Mouse (Mus musculus) monocyte, adult 5-6 weeks (primary cell): ENCODE results near the gene Spsb3. TPM values are rescaled to one million over a fixed set of nuclear protein-coding genes. Genes with fewer than 3 reads are reported as not detected.

Source experiments
- ATAC-seq: fragments of 153-309, 156-312 bp; replicated peaks from 2 replicates; pipeline ENCODE4 v1.8.0; 2017; ENCODE audit warnings: mild to moderate bottlenecking; ENCODE audit not compliant: low TSS enrichment, insufficient number of reproducible peaks, severe bottlenecking, poor library complexity, low FRiP score
- total RNA-seq: library from RNA; stranded (forward); fragments of 200-1000, 200-491, 200-594 nt; gene quantifications from 3 replicates; pipeline ENCODE4 v1.2.3, GENCODE M21; 2017

Gene Spsb3
- total RNA-seq, 1 experiment from 2014 or later = 25.9 TPM

DNA sequence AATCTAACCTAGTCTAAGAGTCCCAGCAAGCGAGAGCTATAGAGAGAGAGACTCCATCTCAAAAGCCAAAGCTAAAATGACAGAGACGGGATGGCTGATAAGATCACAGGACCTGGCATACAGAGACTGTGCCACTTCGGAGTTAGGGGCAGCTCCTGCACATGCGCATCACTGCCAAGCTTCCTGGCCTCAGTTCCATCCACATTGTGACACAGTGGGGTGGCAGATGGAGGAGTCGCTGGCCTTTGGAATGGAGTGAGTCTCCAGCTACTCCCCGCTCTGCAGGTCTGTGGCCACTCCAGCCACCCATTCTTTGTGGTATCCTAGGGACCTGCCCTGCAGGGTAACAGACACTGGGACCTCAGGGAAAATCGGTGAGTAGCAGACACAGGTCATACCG is 20.7 kb upstream of the Spsb3 start, which contains the start of gene Igfals:
TSS of gene Igfals (plus strand) at position 222 of the 400 bp plus-strand sequence.
- no peak for ATAC-seq

DNA sequence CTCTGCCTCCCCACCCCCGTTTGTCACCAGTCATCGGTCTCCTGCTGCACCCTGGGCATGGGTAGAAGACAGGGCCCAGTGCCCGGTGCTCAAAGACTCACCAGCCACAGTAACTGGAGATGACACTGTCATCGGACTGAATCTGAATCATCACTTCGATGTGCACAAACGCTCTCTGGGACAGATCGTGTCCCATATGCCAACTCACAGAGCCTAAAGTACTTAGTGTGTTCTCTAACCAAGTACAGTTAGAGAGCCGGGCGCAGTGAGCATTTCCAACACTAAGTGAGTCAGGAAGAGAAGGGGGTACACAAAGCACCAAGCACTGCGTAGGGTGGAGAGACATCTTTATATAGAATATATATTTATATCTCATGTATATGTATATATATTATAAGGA is 18.5 kb upstream of the Spsb3 start:
- ATAC-seq = no peak

DNA sequence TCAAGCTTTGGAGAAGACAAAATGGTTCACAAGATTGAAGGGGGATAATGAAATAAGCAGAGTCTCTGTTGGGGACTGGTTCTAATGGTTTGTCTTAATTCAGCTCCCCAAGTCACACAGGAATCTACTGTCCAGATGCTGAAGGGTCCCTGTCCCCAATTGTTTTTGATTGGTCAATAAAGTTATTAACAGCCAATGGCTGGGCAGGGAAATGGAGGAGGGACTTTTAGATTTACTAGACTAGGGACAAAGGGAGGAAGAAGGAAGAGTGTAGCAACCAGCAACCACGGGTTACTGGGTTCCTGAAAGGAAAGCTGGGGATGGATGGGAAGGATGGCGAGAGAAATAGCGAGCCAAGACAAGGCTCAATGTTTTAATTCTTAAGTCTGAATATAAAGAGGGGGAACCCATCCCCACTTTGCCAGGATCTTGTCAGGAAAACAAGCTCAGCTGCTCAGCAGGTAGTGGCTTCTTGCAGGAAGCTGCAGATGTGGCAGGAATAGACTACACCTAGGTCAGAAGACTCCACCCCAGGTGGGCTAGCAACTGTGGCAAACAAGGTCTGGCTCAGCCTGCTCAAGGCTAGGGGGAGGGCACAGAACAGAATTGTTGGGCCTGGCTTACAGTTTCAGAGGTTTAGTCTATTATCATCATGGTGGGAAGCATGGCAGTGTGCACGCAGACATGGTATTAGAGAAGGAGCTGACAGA is 12.6 kb upstream of the Spsb3 start:
- no peak for ATAC-seq

DNA sequence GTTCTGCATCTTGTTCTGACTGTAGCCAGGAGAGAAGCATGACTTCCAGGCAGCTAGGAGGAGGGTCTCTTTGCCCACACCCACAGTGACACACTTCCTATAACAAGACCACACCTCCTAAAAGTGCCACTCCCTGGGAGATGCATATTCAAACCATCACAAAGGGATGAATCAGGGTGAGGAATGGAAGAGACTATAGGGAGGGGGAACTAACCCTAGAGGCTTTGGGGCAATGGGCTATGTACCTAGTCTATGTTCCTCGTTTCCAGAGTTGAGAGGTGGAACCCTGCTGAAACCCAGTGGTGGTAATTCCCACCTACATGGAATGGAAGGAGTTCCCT is 12.1 kb upstream of the Spsb3 start:
- no peak for ATAC-seq

DNA sequence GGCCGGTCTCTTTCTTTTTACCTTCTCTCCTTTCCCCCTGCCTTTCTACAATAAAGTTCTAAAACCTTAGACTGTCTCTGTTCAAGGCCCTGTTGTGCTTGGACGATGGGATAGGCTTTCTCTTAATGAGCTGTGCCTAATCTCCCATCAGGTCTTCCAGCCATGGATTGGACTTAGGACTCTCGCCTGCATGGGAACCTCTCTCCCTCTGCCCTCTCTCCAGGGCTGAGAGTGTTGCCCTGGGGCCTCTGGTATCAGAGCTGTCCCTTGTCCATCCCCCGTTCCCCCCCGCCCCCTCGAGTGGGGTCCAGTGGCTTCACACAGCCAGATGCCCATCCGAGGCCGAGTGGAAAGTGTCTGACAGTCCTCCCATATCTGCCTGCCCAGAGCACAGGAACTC is 11.5 kb upstream of the Spsb3 start:
- ATAC-seq = no peak

DNA sequence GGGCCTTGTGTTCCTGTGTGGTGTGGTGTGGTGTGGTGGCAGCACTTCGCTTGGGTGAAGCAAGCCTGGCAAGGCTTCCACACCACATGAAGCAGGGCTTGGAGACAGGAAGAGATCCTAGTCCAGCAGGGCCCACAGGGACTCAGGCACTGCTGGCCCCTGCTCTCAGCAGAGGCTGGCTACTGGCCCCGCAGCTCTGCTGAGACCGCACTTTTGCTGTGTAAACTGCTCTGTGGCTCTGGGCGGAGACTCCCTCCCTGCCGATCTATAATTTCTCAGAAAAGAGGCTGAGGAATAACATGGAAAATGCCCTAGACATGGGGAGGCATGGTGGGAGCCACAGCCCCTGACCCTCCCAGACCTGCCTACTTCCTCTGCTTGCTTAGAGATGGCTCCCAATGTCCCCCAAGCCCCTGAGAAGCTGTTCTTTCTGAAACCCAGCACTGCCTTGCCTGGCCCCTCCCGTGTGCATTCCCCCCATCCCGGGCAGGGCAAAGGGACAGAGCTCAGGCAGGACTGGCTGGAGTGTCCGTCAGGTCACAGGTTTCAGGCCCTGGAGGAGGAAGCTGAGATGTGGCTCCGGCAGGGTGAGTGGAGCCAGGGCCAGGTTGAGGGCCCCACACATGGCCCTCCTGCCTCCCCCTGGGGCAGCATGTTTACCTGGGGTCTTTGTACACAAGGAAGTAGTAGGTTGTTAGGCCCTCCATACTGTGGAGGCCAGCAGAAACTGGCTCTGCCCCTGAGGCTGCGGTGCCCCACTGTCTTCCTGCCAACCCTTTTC is 8.9 kb upstream of the Spsb3 start:
- no peak for ATAC-seq

DNA sequence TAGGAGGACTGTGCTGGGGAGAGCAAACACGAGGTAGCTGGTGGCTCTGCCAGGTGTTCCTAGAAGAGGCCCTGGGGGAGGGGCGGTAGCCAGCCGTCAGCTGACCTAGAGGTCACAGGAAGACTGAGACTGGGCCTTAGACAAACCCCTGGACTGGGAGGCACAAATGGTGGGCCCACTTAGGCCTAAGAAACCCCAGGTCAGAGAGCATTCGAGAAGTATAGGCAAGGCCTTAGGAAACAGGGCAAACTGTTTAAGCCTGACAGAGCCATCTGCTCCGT is 8.4 kb upstream of the Spsb3 start:
- ATAC-seq = no peak

DNA sequence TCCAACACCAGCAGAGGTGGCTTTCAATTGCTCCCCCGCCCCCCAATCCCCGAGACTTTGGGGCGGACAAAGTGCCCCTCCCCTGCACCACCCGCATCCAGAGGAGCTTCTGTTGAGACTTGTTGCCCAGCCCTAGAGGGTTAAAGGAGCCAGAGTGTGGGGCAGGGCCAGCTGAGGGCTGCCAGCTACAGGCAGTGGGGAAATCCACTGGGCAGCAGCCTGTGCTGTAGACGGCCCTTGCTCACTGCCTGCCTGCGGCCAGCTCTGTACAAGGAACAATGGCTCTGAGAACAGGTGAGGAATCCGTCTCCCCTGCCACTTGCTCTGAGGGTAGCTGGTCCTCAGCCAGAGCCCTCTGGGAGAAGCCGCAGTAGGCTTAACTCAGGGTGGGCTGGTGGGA is 7.9 kb upstream of the Spsb3 start:
- no peak for ATAC-seq

DNA sequence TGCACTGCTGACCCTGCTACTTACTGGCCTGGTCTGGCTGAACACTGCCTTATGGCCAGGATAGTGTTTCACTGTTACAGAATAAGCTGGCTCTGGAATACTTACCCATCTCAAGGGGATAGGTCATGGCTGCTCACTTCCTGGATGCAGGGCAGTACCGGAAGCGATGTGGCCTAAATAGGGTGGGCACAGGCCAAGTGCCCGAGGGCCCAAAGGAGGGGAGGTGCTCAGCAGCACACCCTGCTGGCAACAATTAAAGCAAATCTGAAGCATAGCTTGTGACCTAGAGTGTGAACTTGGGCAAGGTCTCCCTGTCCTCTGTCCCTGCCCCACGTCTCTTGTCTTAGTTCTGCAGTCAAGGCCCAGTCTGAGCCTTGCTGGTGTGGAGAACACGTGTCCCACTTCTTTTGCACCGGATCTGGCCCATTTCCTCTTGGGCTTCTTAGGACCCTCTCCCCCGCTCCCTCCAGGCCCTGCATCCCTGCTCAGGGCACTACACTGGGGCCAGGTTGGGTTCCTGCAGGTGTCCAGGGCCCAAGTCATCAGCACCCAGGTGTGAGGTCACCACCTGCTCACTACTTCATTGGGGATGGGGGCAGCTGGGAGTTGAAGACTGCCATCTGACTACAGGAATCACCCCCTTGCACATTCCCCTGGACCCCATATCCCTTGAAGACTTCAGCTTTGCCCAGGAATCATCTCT is 4.6 kb upstream of the Spsb3 start:
- ATAC-seq = no peak

DNA sequence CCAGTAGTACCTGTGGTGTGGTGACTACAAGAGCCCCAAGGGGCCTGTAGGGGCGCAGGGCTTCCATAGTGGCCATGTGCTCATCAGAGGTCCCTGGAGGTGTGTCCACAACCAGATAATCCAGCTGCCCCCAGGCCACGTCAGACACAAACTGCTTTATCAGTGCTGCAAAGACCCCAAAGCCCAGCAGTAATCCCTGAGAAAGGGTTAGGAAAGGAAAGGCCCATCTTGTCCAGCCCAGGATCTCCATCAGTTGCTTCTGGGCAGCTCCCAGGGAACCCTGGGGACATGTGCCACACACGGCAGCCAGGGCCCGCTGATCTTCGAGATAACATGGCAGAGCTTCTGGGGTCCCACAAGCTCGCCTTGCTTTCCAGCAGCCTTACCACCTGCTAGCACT is 2.1 kb upstream of the Spsb3 start:
- ATAC-seq = no peak

DNA sequence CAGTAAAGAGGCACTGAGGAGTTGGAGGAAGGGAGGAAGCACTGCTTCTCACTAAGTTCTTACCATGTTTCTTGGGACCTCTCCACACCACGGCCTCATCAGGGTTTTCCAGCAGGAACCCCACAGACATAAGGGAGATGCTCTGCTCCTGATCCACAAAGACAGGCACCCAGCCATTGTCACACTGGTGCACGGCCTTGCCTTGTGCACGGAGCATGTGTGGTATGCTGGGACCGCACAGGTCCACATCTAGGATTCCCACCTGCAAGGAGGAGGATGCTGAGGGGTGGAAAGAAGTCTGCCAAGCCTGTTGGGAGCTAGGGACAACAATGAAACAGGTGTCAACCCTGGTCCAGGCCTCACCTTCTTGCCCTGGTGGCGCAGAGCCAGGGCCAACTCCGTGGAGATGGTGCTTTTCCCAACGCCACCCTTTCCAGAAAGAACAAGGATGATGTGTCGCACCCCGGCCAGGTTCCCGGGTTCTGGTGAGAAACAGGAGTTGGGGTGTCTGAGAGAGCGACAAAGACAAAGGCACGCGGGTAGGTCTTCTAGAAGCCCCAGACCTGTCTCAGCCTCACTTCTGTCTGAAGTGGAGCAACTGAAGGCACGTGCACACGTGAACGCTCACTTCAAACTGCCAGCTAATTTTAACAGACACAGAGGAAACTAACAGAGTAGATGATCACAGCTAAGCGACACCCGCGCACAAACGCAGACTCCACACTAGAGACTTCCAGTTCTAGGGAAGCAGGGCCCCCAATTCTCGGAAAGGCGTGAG is 898 bp upstream of the Spsb3 start:
- ATAC-seq = no peak

DNA sequence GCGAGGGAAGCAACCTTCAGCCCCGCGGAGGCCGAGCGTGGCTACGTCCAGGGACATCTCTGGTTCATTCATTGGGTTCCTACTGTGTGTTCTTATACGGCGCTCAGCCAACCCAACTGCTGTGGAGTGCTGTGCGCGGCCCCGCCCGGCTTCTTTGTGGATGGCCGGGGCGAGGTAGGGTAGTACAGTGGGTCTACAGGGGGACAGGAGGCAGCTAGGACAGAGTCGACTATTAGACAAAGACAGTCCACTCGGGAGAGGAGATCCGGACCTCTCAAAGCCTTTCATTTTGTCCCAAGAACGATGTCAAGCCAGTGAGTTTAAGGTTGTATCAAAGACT is 459 bp downstream of the Spsb3 start:
- no peak for ATAC-seq

DNA sequence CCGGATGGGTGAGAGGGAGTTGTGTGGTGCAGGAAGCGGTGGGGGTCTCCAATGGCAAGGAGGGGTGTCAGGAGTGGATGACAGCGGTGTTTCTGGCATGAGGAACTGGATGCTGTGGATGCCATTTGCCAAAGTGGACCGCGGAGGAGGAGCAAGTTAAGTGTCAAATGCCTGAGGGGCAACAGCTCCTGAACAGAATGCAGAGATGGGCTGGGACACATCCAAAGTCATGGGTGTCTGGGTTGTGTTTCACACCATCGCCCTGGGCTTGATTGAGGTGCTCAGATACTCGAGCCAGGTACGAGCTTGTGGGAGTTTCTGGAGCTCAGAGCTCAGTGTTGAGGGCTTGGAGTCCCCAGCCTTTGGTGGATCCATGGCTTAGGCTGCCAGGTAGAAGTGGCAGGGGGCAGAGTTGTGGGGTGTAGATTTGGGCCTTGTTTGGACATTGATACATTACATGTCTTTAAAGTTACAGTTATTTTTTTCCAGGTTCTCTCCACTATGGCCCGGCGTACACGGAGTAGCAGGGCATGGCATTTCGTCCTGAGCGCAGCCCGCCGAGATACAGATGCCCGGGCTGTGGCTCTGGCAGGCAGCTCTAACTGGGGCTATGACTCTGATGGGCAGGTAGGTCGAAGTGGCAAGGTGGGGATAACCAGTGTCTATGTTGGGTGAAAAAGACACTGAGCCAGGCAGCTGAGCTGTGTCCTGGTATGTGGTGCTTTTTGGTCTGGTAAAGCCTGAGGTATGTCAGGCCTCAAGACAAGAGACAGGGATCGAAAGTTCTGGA is 1.0 kb downstream of the Spsb3 start:
- no peak for ATAC-seq

DNA sequence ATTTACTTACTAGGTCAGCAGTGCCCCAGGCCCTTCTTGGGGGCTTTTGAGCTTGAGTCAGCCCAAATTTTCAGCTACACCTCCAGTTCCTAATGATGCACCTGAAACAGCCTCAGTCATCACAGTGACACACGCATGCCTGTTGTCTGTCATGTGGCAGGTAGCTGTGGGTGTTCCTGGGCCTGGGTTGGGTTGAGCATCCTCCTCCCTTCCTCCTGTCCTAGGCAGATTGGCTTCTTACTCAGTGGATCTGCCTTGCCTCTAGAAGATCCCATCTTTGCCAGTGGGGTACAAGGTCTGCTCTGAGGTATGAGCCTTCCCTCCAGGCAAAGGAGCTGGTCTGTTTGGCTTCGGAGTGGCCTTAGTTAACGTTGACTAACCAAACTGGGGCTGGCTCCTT is 2.4 kb downstream of the Spsb3 start:
- no peak for ATAC-seq

DNA sequence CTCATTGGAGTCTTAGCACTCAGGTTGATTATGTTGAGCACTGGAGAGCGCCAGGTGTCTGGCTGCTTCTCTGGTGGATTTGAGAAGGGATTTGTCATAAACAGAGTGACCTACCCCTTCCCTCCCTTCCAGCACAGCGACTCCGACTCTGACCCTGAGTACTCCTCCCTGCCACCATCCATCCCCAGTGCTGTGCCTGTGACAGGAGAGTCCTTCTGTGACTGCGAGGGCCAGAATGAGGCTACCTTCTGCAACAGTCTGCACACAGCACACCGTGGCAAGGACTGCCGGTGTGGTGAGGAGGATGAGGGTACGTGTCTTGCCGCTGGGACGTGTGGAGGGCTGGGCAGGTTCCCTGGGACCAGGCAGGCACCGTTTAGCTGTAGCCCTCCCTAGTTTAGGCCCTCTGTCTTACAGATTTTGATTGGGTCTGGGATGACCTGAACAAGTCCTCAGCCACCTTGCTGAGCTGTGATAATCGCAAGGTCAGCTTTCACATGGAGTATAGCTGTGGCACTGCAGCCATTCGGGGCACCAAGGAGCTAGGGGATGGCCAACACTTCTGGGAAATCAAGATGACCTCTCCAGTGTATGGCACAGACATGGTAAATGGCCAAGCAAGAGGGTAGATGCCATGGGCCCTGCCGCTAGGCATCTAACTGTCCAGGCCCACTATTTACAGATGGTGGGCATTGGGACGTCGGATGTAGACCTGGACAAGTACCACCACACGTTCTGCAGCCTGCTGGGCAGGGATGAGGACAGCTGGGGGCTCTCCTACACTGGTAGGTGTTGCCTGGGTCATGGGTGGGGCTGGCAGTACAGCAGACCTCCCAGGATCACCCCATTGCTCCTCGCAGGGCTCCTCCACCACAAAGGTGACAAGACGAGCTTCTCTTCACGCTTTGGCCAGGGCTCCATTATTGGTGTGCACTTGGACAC is 4.0 kb downstream of the Spsb3 start:
- no peak for ATAC-seq

DNA sequence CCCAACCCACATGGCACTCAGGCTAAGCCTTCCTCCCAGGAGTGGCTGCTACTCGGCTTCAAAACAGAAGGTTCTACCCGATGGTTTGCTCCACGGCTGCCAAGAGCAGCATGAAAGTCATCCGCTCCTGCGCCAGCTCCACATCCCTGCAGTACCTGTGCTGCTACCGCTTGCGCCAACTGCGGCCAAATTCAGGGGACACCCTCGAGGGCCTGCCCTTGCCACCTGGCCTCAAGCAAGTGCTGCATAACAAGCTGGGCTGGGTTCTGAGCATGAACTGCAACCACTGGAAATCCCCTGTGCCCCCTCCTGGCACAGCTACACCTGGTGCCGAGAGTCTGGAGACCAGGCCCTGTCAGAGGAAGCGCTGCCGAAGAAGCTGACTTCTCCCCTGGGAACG is 4.9 kb downstream of the Spsb3 start:
- no peak for ATAC-seq

DNA sequence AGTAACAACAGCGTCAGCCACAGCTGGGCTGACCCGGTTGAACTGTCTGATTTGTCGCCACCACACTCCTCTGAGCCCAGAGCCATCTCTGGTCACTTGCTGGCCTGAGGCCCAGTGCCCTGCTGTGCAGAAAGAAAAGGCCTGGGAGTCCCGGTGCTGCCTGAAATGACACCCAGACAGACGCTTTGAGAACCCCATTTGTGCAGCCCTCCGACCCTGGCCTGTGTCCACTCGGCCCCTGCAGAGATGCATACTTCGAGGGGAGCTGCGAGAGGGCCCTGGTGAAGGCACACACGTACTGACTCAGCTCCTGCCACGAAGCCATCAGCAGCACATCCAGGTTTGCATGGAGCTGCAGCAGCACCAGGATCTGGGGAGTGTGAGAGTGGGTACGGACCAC is 6.3 kb downstream of the Spsb3 start:
- no peak for ATAC-seq

DNA sequence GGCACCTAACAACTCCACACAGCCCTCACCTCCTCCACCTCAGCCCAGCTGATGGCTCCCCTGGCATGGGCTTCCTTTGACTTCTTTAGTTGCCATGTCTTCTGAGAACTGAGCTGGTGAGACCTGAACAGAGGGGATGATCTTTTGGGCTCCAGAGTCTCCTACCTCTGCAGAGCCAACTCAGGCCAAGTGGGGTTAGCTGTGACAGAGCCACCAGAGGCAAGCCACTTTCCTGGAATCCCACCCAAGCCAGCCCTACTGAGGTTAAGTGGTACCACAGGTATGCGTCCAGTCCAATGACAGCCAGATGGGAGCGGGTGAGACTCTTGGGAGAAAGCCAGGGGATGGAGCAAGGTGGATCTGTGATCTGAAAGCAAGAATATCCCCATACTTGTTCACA is 6.8 kb downstream of the Spsb3 start:
- ATAC-seq = no peak
